Mouse (Mus musculus): ENCODE measurements around the gene Fgfr2. TPM values are rescaled to one million over a fixed set of nuclear protein-coding genes. Genes with fewer than 3 reads are reported as not detected.

The Fgfr2 gene
- polyA plus RNA-seq, 1 experiment from 2014 or later = 24.9 TPM

DNA sequence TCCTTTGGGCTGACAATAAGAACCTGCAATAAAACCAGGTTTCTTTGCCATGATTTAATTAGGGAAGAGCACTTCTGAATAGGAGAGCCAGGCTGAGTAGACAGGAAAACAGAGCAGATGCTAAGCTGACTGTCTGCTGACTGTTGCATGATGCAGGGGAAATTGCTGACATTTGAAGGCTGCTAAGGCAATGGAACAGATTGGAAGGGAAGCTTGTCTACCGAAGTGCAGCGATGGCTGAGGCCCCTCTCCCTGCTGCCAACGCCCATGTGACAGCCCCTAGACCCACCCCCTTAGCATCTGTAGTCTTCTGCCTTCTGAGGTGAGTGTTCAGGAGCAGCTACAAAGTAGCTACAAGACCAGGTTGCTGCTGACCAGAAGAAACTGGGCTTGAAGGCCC, 2397.0 kb downstream of the Fgfr2 start:
- Histone ChIP-seq H3K4me2 (no peak overlapping the region), H3K4me3 (ENCODE audit: low read depth, low read length) (no peak overlapping the region), H3K27ac (ENCODE audit: low read depth, low read length) (no peak overlapping the region), H3K9ac (ENCODE audit: low read depth, low read length) (no peak overlapping the region), H3K4me1 (ENCODE audit: control insufficient read depth, insufficient read depth, low read length) (peaks cover 28% of the 10 kb centered on the region), H3K36me3 (ENCODE audit: control insufficient read depth, insufficient read depth, low read length) (peaks cover 13% of the 10 kb centered on the region; the same call in 1 of the 2 replicates), H3K9me3 (replicated peaks; ENCODE audit: control insufficient read depth, low read length) (no peaks in the 10 kb centered on the region), H3K27me3 (ENCODE audit: control insufficient read depth, insufficient read depth, low read length) (no peaks in the 10 kb centered on the region)
- 52% methylated on average over 3 of the region's 3 CpGs for WGBS (ENCODE audit: insufficient replicate concordance)
- ATAC-seq (replicated peaks; ENCODE audit: insufficient number of reproducible peaks, low FRiP score, low TSS enrichment) = no peak

- Histone ChIP-seq H3K9ac (ENCODE audit: low read depth, low read length) (no peak overlapping the region), H3K27ac (ENCODE audit: low read depth, low read length) (no peak overlapping the region), H3K36me3 (ENCODE audit: control insufficient read depth, insufficient read depth, low read length) (peaks cover 5% of the 10 kb centered on the region; the same call in 1 of the 2 replicates), H3K4me3 (ENCODE audit: low read depth, low read length) (no peak overlapping the region), H3K4me2 (no peak overlapping the region), H3K4me1 (ENCODE audit: control insufficient read depth, insufficient read depth, low read length) (peaks cover 24% of the 10 kb centered on the region), H3K27me3 (ENCODE audit: control insufficient read depth, insufficient read depth, low read length) (no peaks in the 10 kb centered on the region), H3K9me3 (replicated peaks; ENCODE audit: control insufficient read depth, low read length) (no peaks in the 10 kb centered on the region)
- WGBS (ENCODE audit: insufficient replicate concordance) = 83% methylated on average over 9 of the region's 9 CpGs
- ATAC-seq (replicated peaks; ENCODE audit: insufficient number of reproducible peaks, low FRiP score, low TSS enrichment) = no peak
Observed at GRCm38 (mm10) chr7:130720646-130721335, 2402.4 kb downstream of the Fgfr2 start.

DNA sequence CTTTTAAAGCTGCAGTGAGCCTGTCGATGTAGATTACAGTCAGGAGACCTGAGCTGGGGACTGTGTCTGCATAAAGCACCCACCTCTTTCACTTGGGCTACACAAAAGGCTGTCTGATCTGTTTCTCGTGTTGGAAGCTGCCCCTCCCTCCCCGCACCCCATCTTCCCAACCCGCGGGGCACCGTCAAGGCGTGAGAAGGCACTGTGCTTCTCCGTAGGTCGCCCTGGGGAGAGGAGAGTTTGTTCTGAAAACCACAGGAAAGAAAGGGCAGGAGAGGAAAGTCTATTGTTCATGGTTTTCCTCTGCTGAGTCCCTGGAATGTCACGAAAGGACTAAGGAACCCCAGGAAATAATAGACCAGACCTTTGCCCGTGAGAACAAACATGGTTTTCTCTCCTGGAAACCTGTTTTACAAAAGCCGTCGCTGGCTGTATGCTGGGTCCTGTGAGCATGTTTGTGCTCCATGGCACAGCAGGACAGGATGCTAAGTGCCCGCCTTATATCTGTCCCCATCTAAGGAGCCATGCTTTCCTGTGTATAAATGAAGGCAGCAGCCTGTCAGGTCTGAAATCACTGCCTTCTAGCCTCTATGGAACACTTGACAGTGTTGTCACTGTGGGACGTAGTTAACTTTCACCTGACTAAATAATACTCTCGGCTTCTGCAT, 2403.1 kb downstream of the Fgfr2 start:
- H3K9me3 ChIP-seq (replicated peaks; ENCODE audit: control insufficient read depth, low read length) = no peaks in the 10 kb centered on the region
- H3K27ac ChIP-seq (ENCODE audit: low read depth, low read length) = peak overlapping the region; percentile 63; the same call in 1 of the 2 replicates
- H3K36me3 ChIP-seq (ENCODE audit: control insufficient read depth, insufficient read depth, low read length) = peaks cover 5% of the 10 kb centered on the region; the same call in 1 of the 2 replicates
- ATAC-seq (replicated peaks; ENCODE audit: insufficient number of reproducible peaks, low FRiP score, low TSS enrichment) = no peak
- H3K27me3 ChIP-seq (ENCODE audit: control insufficient read depth, insufficient read depth, low read length) = no peaks in the 10 kb centered on the region
- peaks cover 23% of the 10 kb centered on the region for H3K4me1 ChIP-seq (ENCODE audit: control insufficient read depth, insufficient read depth, low read length)
- H3K4me2 ChIP-seq = no peak overlapping the region
- WGBS (ENCODE audit: insufficient replicate concordance) = 40% methylated on average over 16 of the region's 16 CpGs
- peak overlapping the region; percentile 36 for H3K9ac ChIP-seq (ENCODE audit: low read depth, low read length)
- H3K4me3 ChIP-seq (ENCODE audit: low read depth, low read length) = no peak overlapping the region

DNA sequence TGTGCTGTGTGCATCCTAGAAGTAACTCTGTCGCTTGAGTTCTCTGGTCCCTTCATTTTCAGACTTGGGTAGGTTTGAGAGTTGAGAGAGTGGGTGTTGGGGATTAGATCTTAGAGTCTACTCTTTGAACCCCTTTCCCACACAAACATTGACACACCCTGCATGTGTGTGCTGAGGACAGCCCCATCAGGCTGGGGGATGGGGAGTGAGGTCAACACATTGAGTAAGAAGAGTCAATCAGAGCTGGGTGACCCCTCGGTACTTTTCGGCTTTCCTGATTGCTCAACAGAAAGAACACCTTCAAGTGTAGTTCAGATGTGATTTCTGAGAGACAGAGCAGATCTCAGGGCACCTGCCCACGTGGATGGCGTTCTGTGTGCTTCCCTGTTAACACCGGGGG, 2406.2 kb downstream of the Fgfr2 start:
- Histone ChIP-seq H3K4me2 (no peak overlapping the region), H3K9me3 (replicated peaks; ENCODE audit: control insufficient read depth, low read length) (no peaks in the 10 kb centered on the region), H3K4me1 (ENCODE audit: control insufficient read depth, insufficient read depth, low read length) (peaks cover 18% of the 10 kb centered on the region), H3K27ac (ENCODE audit: low read depth, low read length) (no peak overlapping the region), H3K27me3 (ENCODE audit: control insufficient read depth, insufficient read depth, low read length) (no peaks in the 10 kb centered on the region), H3K36me3 (ENCODE audit: control insufficient read depth, insufficient read depth, low read length) (peaks cover 5% of the 10 kb centered on the region; the same call in 1 of the 2 replicates), H3K4me3 (ENCODE audit: low read depth, low read length) (no peak overlapping the region), H3K9ac (ENCODE audit: low read depth, low read length) (no peak overlapping the region)
- WGBS (ENCODE audit: insufficient replicate concordance) = 96% methylated on average over 6 of the region's 6 CpGs
- ATAC-seq (replicated peaks; ENCODE audit: insufficient number of reproducible peaks, low FRiP score, low TSS enrichment) = no peak

GRCm38 (mm10) chr7:130716341-130716740, 2406.8 kb downstream of the Fgfr2 start:
- no peak for ATAC-seq (replicated peaks; ENCODE audit: insufficient number of reproducible peaks, low FRiP score, low TSS enrichment)
- H3K9me3 ChIP-seq (replicated peaks; ENCODE audit: control insufficient read depth, low read length) = no peaks in the 10 kb centered on the region
- peaks cover 5% of the 10 kb centered on the region; the same call in 1 of the 2 replicates for H3K36me3 ChIP-seq (ENCODE audit: control insufficient read depth, insufficient read depth, low read length)
- H3K27ac ChIP-seq (ENCODE audit: low read depth, low read length) = no peak overlapping the region
- no peak overlapping the region for H3K4me2 ChIP-seq
- 85% methylated on average over 4 of the region's 4 CpGs for WGBS (ENCODE audit: insufficient replicate concordance)
- peaks cover 18% of the 10 kb centered on the region for H3K4me1 ChIP-seq (ENCODE audit: control insufficient read depth, insufficient read depth, low read length)
- no peak overlapping the region for H3K4me3 ChIP-seq (ENCODE audit: low read depth, low read length)
- no peak overlapping the region for H3K9ac ChIP-seq (ENCODE audit: low read depth, low read length)
- no peaks in the 10 kb centered on the region for H3K27me3 ChIP-seq (ENCODE audit: control insufficient read depth, insufficient read depth, low read length)

DNA sequence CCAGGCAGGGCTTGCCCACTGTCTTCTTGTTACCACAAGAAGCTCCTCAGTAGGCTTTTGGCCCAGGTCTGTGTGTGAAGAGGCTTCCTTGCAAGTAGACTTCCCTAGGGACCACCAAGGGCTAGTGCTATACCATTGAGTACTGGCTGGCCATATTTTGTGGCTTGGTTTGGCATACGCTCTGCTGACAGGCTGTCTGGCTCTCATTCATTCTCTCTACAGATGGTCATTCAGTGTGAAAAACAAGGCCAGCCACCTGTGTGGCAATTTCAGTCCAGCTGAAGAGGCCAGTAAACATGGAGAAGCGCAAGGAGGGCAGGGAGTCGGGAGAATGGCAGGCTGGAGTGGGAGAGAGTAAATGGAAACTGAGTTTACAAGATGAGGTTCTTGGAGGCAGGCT, 2407.7 kb downstream of the Fgfr2 start:
- no peak for ATAC-seq (replicated peaks; ENCODE audit: insufficient number of reproducible peaks, low FRiP score, low TSS enrichment)
- Histone ChIP-seq H3K36me3 (ENCODE audit: control insufficient read depth, insufficient read depth, low read length) (peaks cover 5% of the 10 kb centered on the region; the same call in 1 of the 2 replicates), H3K27me3 (ENCODE audit: control insufficient read depth, insufficient read depth, low read length) (no peaks in the 10 kb centered on the region), H3K4me1 (ENCODE audit: control insufficient read depth, insufficient read depth, low read length) (peaks cover 14% of the 10 kb centered on the region), H3K4me2 (no peak overlapping the region), H3K9ac (ENCODE audit: low read depth, low read length) (no peak overlapping the region), H3K27ac (ENCODE audit: low read depth, low read length) (no peak overlapping the region), H3K4me3 (ENCODE audit: low read depth, low read length) (no peak overlapping the region), H3K9me3 (replicated peaks; ENCODE audit: control insufficient read depth, low read length) (no peaks in the 10 kb centered on the region)
- 87% methylated on average over 3 of the region's 3 CpGs for WGBS (ENCODE audit: insufficient replicate concordance)

DNA sequence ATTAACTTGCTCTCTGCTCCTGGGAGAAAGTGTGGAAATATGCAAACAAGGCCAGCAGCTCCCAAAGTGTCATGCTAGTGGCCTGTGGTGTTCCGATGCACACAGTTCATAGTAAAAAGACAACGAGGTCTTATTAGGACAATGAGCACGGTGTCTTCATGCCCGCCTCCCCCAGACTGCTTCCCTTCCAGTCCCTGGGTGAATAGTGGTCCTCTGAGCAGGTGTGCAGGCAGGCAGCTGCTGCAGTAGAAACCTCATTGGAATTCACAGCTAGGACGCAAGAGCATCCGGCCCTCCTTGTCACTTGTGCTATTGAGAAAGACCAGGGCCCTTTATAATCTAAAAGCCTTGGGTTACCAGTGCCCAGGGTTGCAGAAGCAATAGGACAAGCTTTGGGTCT, 2409.8 kb downstream of the Fgfr2 start:
- no peaks in the 10 kb centered on the region for H3K9me3 ChIP-seq (replicated peaks; ENCODE audit: control insufficient read depth, low read length)
- no peak overlapping the region for H3K27ac ChIP-seq (ENCODE audit: low read depth, low read length)
- peaks cover 18% of the 10 kb centered on the region for H3K4me1 ChIP-seq (ENCODE audit: control insufficient read depth, insufficient read depth, low read length)
- no peak overlapping the region for H3K4me2 ChIP-seq
- H3K27me3 ChIP-seq (ENCODE audit: control insufficient read depth, insufficient read depth, low read length) = no peaks in the 10 kb centered on the region
- no peak overlapping the region for H3K4me3 ChIP-seq (ENCODE audit: low read depth, low read length)
- H3K36me3 ChIP-seq (ENCODE audit: control insufficient read depth, insufficient read depth, low read length) = peaks cover 5% of the 10 kb centered on the region; the same call in 1 of the 2 replicates
- WGBS (ENCODE audit: insufficient replicate concordance) = 56% methylated on average over 6 of the region's 6 CpGs
- no peak for ATAC-seq (replicated peaks; ENCODE audit: insufficient number of reproducible peaks, low FRiP score, low TSS enrichment)
- H3K9ac ChIP-seq (ENCODE audit: low read depth, low read length) = no peak overlapping the region

DNA sequence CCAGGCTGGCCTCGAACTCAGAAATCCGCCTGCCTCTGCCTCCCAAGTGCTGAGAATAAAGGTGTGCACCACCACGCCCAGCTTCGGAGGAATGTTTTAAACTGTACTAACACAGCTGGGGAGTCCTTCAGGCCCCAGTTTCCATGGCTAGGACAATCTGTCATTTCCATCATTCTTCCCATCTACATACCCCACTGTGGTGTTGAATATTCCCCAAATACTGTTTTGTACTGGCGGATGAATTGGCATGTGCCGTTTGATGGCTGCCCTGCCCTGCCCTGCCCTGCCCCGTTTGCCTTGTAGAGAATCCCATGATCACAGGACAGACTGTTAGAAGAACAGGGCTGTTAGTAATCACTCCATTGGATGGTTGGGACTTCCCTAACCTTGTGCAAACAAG, 2411.3 kb downstream of the Fgfr2 start:
- WGBS (ENCODE audit: insufficient replicate concordance) = 86% methylated on average over 7 of the region's 7 CpGs
- ATAC-seq (replicated peaks; ENCODE audit: insufficient number of reproducible peaks, low FRiP score, low TSS enrichment) = no peak

More for the DNA sequence above, 2411.3 kb downstream of the Fgfr2 start:
- H3K4me1 ChIP-seq (ENCODE audit: control insufficient read depth, insufficient read depth, low read length) = peaks cover 23% of the 10 kb centered on the region
- no peaks in the 10 kb centered on the region for H3K27me3 ChIP-seq (ENCODE audit: control insufficient read depth, insufficient read depth, low read length)
- H3K4me3 ChIP-seq (ENCODE audit: low read depth, low read length) = no peak overlapping the region
- H3K9ac ChIP-seq (ENCODE audit: low read depth, low read length) = no peak overlapping the region
- H3K4me2 ChIP-seq = no peak overlapping the region
- H3K36me3 ChIP-seq (ENCODE audit: control insufficient read depth, insufficient read depth, low read length) = 0 out of 2 replicates have a peak, but pooled peaks cover 3% of the 10 kb centered on the region
- H3K9me3 ChIP-seq (replicated peaks; ENCODE audit: control insufficient read depth, low read length) = no peaks in the 10 kb centered on the region
- H3K27ac ChIP-seq (ENCODE audit: low read depth, low read length) = no peak overlapping the region

Data from heart, embryonic 11.5 days (tissue).